Mouse (Mus musculus) thymus, adult 2 months (tissue): ENCODE measurements around the gene Cxcr3. TPM values are rescaled to one million over a fixed set of nuclear protein-coding genes. Genes with fewer than 3 reads are reported as not detected.

Source experiments
- DNase-seq: peaks from one replicate; pipeline ENCODE4 v3.0.0; 2021
- H3K27ac ChIP-seq: fragments of 200-500 bp; 2 replicates; pipeline ENCODE4 v1.5.1; 2012; ENCODE audit warnings: low read length, control low read depth; ENCODE audit not compliant: control insufficient read depth, insufficient read depth
- H3K27me3 ChIP-seq: fragments of 200-500 bp; 2 replicates; pipeline ENCODE4 v1.6.1; 2012; ENCODE audit warnings: mild to moderate bottlenecking, low read length, moderate library complexity, mixed read lengths; ENCODE audit not compliant: control insufficient read depth, insufficient read depth
- H3K36me3 ChIP-seq: fragments of 200-500 bp; 2 replicates; pipeline ENCODE4 v1.6.1; 2012; ENCODE audit warnings: mild to moderate bottlenecking, low read length, moderate library complexity; ENCODE audit not compliant: control insufficient read depth, insufficient read depth
- H3K4me1 ChIP-seq: fragments of 200-500 bp; replicated peaks from 2 replicates; pipeline ENCODE4 v1.6.1; 2012; ENCODE audit warnings: low read length; ENCODE audit not compliant: control insufficient read depth, insufficient read depth
- H3K4me3 ChIP-seq: fragments of 200-500 bp; 2 replicates; pipeline ENCODE4 v1.5.1; 2012; ENCODE audit warnings: mild to moderate bottlenecking, low read length, control low read depth, moderate library complexity; ENCODE audit not compliant: control insufficient read depth, insufficient read depth
- CTCF ChIP-seq: fragments of 200-500 bp; IDR thresholded peaks from 2 replicates; pipeline ENCODE4 v1.5.1; 2012; ENCODE audit warnings: mild to moderate bottlenecking, control low read depth, low read length, moderate library complexity, borderline replicate concordance; ENCODE audit not compliant: control insufficient read depth, poor library complexity, insufficient read depth; ENCODE audit errors: extremely low read depth
- POLR2A ChIP-seq: fragments of 200-500 bp; IDR thresholded peaks from 2 replicates; pipeline ENCODE4 v1.6.1; 2012; ENCODE audit warnings: mild to moderate bottlenecking, low read length, control low read depth, moderate library complexity; ENCODE audit not compliant: control insufficient read depth, poor library complexity, insufficient read depth; ENCODE audit errors: extremely low read depth
- WGBS: fragments of 180-500 bp; shearing (Covaris S2); methylation state at CpG from one replicate; pipeline ENCODE4 v1.1.7; 2018; 5-methylcytosine and 5-hydroxymethylcytosine counted together
- polyA plus RNA-seq: library from polyadenylated mRNA; depleted of rRNA; stranded (reverse); fragments of >200 nt; gene quantifications from 2 replicates; pipeline ENCODE4 v1.2.3, GENCODE M21; 2012

The Cxcr3 gene
- polyA plus RNA-seq, 1 experiment, result 16.0 TPM

- TF ChIP-seq CTCF (no peak), POLR2A (no peak)
- Histone ChIP-seq H3K36me3 (no peaks in the 10 kb centered on the region), H3K27ac (no peak overlapping the region), H3K4me3 (no peak overlapping the region), H3K27me3 (no peaks in the 10 kb centered on the region), H3K4me1 (no peaks in the 10 kb centered on the region)
- 70% methylated on average over 5 of the region's 5 CpGs for WGBS
- DNase-seq, result no peak
Observed at GRCm38 (mm10) chrX:101754478-101754877, 20.4 kb upstream of the Cxcr3 start.

- TF ChIP-seq CTCF (no peak), POLR2A (no peak)
- Histone ChIP-seq H3K4me3 (no peak overlapping the region), H3K4me1 (no peaks in the 10 kb centered on the region), H3K27ac (no peak overlapping the region), H3K27me3 (no peaks in the 10 kb centered on the region), H3K36me3 (no peaks in the 10 kb centered on the region)
- WGBS, result 91% methylated on average over 4 of the region's 4 CpGs
- DNase-seq, result no peak
Observed at GRCm38 (mm10) chrX:101750144-101750543, 16.1 kb upstream of the Cxcr3 start.

DNA sequence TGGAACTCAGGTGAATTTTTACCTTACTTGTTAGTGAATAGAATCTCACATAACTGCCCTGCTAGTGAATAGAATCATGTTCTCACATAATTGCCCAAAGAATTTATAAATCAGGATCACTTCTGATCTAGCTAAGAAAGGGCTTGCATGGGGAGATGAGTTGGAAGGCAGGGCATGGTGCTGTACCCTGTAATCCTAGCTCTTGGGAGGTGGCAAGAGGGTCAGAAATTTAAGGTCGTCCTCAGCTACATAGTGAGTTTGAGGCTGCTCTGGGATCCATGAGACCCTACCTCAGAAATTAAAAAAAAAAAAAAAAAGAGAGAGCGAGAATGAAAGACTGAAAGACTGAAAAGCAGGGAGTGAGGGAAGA is 7.0 kb upstream of the Cxcr3 start:
- peaks cover 6% of the 10 kb centered on the region; the same call in 1 of the 2 replicates for H3K4me1 ChIP-seq
- WGBS, result 100% methylated on average over 1 of the region's 2 CpGs
- TF ChIP-seq POLR2A (no peak), CTCF (no peak)
- H3K36me3 ChIP-seq, result no peaks in the 10 kb centered on the region
- H3K27me3 ChIP-seq, result no peaks in the 10 kb centered on the region
- DNase-seq, result no peak
- H3K4me3 ChIP-seq, result no peak overlapping the region
- no peak overlapping the region for H3K27ac ChIP-seq

- Histone ChIP-seq H3K4me1 (peaks cover 6% of the 10 kb centered on the region; the same call in 1 of the 2 replicates), H3K27ac (no peak overlapping the region), H3K4me3 (no peak overlapping the region), H3K36me3 (no peaks in the 10 kb centered on the region), H3K27me3 (no peaks in the 10 kb centered on the region)
- TF ChIP-seq POLR2A (no peak), CTCF (no peak)
- no peak for DNase-seq
- WGBS, result 35% methylated on average over 6 of the region's 6 CpGs
Observed at GRCm38 (mm10) chrX:101740335-101741063, 6.4 kb upstream of the Cxcr3 start.

- no peaks in the 10 kb centered on the region for H3K36me3 ChIP-seq
- peaks cover 13% of the 10 kb centered on the region for H3K4me1 ChIP-seq
- no peaks in the 10 kb centered on the region for H3K27me3 ChIP-seq
- no peak overlapping the region for H3K27ac ChIP-seq
- TF ChIP-seq POLR2A (no peak), CTCF (no peak)
- no peak for DNase-seq
- no peak overlapping the region for H3K4me3 ChIP-seq
Observed at GRCm38 (mm10) chrX:101737201-101737600, 3.1 kb upstream of the Cxcr3 start.

DNA sequence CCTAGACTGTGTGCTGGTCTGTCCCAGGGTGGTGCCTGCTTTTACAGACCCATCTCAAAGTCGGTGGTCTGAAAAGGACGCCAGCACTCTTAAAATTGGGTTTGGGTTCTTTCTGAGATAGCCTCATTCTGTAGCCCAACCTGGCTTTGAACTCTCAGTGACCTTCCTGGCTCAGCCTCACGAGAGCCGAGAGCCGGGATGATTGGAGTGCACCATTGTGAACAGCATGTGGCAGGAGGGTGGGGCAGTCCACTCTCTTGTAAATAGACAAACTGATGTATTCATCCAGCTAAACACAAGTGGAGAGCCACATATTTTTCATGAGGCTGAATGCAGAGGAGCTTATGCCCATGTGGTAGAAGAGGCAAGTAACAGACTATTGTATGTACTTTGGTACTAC is 912 bp upstream of the Cxcr3 start:
- TF ChIP-seq CTCF (no peak), POLR2A (no peak)
- Histone ChIP-seq H3K36me3 (no peaks in the 10 kb centered on the region), H3K4me1 (peaks cover 13% of the 10 kb centered on the region), H3K27me3 (no peaks in the 10 kb centered on the region), H3K4me3 (no peak overlapping the region), H3K27ac (no peak overlapping the region)
- DNase-seq, result no peak
- WGBS, result 74% methylated on average over 5 of the region's 5 CpGs

DNA sequence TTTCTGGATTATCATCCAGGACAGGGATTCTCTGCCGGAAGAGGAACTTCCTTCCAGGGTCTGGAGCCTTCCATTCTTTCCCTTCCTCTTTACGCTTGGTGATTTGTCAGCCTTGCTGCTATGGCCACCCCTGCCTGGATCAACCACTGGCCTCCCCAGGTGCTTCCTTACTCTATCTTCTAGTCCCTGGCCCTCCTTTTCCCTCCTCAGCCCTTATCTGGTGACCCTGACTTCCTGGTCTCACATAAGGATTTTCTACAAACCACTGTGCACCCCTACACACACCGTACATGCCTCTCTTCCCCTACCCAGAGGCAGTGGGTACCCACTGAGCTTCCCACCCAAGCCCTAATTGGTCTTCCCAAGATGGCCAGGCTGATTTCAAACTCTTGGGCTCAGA is 781 bp downstream of the Cxcr3 start:
- Histone ChIP-seq H3K27ac (no peak overlapping the region), H3K36me3 (no peaks in the 10 kb centered on the region), H3K4me1 (peaks cover 14% of the 10 kb centered on the region), H3K27me3 (no peaks in the 10 kb centered on the region), H3K4me3 (no peak overlapping the region)
- WGBS, result 46% methylated on average over 2 of the region's 3 CpGs
- DNase-seq, result no peak
- no peak for TF ChIP-seq POLR2A
- no peak for TF ChIP-seq CTCF
